Mouse (Mus musculus): ENCODE results near the gene Plekhm2. TPM values are rescaled to one million over a fixed set of nuclear protein-coding genes. Genes with fewer than 3 reads are reported as not detected.

Plekhm2 gene
- polyA plus RNA-seq, 1 experiment from 2014 or later, result 3.0 TPM

- H3K9me3 ChIP-seq (ENCODE audit: control insufficient read depth, low read length), result no peaks in the 10 kb centered on the region
- H3K27ac ChIP-seq (ENCODE audit: low read depth, low read length), result no peak overlapping the region
- ATAC-seq (ENCODE audit: low FRiP score) (no peak), DNase-seq (ENCODE audit: low spot score) (no peak)
- peaks cover 7% of the 10 kb centered on the region; the same call in 1 of the 2 replicates for H3K4me1 ChIP-seq (replicated peaks; ENCODE audit: control insufficient read depth, insufficient read depth, low read length)
- H3K27me3 ChIP-seq (ENCODE audit: control insufficient read depth, insufficient read depth, low read length), result peaks cover 5% of the 10 kb centered on the region; the same call in 1 of the 2 replicates
- H3K4me2 ChIP-seq (replicated peaks; ENCODE audit: low read depth, low read length), result no peak overlapping the region
- 97% methylated on average over 11 of the region's 11 CpGs for WGBS
- no peak overlapping the region for H3K4me3 ChIP-seq (ENCODE audit: low read depth, low read length)
- H3K9ac ChIP-seq (ENCODE audit: low read depth, low read length), result no peak overlapping the region
- no peaks in the 10 kb centered on the region for H3K36me3 ChIP-seq (ENCODE audit: control insufficient read depth, insufficient read depth, low read length)
These were observed 69.6 kb downstream of the Plekhm2 start for GRCm38 (mm10) chr4:141595138-141595537.

GRCm38 (mm10) chr4:141591547-141591946 lies 73.2 kb downstream of the Plekhm2 start:
- Histone ChIP-seq H3K27me3 (ENCODE audit: control insufficient read depth, insufficient read depth, low read length) (no peaks in the 10 kb centered on the region), H3K4me3 (ENCODE audit: low read depth, low read length) (no peak overlapping the region), H3K9me3 (ENCODE audit: control insufficient read depth, low read length) (no peaks in the 10 kb centered on the region), H3K9ac (ENCODE audit: low read depth, low read length) (no peak overlapping the region), H3K27ac (ENCODE audit: low read depth, low read length) (no peak overlapping the region), H3K4me2 (replicated peaks; ENCODE audit: low read depth, low read length) (no peak overlapping the region), H3K36me3 (ENCODE audit: control insufficient read depth, insufficient read depth, low read length) (no peaks in the 10 kb centered on the region), H3K4me1 (replicated peaks; ENCODE audit: control insufficient read depth, insufficient read depth, low read length) (no peaks in the 10 kb centered on the region)
- DNase-seq (ENCODE audit: low spot score) (peak; percentile 47), ATAC-seq (ENCODE audit: low FRiP score) (no peak)
- 23% methylated on average over 3 of the region's 3 CpGs for WGBS

DNA sequence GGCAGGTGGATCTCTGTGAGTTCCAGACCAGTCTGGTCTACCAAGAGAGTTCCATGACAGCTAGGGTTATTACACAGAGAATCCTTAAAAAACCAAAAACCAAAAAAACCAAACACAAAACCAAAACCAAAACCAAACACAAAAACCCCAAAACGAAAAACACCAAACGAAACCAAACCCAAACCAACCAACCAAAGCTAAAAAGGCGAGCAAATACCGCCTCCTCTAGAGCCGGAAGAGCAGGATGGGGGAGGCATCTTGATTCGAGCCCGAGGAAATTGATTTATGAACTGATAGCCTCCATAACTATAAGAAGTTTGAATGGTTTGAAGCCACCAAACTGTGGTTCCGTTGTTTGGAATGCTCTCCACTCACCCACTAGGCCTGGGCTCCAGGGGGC lies 80.8 kb downstream of the Plekhm2 start:
- H3K4me3 ChIP-seq (ENCODE audit: low read depth, low read length), result no peak overlapping the region
- no peak overlapping the region for H3K27ac ChIP-seq (ENCODE audit: low read depth, low read length)
- no peak for ATAC-seq (ENCODE audit: low FRiP score)
- H3K9me3 ChIP-seq (ENCODE audit: control insufficient read depth, low read length), result no peaks in the 10 kb centered on the region
- H3K4me1 ChIP-seq (replicated peaks; ENCODE audit: control insufficient read depth, insufficient read depth, low read length), result no peaks in the 10 kb centered on the region
- DNase-seq (ENCODE audit: low spot score), result no peak
- no peaks in the 10 kb centered on the region for H3K27me3 ChIP-seq (ENCODE audit: control insufficient read depth, insufficient read depth, low read length)
- no peak overlapping the region for H3K9ac ChIP-seq (ENCODE audit: low read depth, low read length)
- WGBS, result 96% methylated on average over 8 of the region's 8 CpGs
- H3K4me2 ChIP-seq (replicated peaks; ENCODE audit: low read depth, low read length), result no peak overlapping the region
- H3K36me3 ChIP-seq (ENCODE audit: control insufficient read depth, insufficient read depth, low read length), result no peaks in the 10 kb centered on the region

- no peaks in the 10 kb centered on the region for H3K36me3 ChIP-seq (ENCODE audit: control insufficient read depth, insufficient read depth, low read length)
These were observed 83.6 kb downstream of the Plekhm2 start for GRCm38 (mm10) chr4:141581051-141581450.

DNA sequence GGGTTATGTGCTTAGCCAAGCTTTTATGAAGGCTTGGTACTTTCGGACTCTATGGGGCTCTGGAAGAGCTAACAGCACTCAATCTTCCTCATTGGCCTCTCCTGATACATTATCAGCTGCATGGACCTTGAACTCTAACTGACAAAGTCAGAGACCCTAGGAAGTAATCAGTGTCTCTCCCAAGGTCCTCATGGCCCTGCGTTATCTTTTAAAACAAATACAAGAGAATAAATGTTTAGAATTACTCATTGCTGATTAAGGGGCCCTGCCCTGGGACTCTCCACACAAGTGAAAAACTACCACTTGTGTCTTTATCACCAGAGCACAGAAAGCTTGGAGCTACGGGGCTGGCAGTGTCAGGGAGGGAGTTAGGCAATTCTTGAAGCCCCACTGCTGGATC lies 85.9 kb downstream of the Plekhm2 start:
- no peak overlapping the region for H3K4me3 ChIP-seq (ENCODE audit: low read depth, low read length)
- H3K4me1 ChIP-seq (replicated peaks; ENCODE audit: control insufficient read depth, insufficient read depth, low read length), result no peaks in the 10 kb centered on the region
- no peak for ATAC-seq (ENCODE audit: low FRiP score)
- H3K9me3 ChIP-seq (ENCODE audit: control insufficient read depth, low read length), result no peaks in the 10 kb centered on the region
- no peak overlapping the region for H3K9ac ChIP-seq (ENCODE audit: low read depth, low read length)
- H3K4me2 ChIP-seq (replicated peaks; ENCODE audit: low read depth, low read length), result no peak overlapping the region
- WGBS, result 86% methylated on average over 3 of the region's 3 CpGs
- H3K27me3 ChIP-seq (ENCODE audit: control insufficient read depth, insufficient read depth, low read length), result no peaks in the 10 kb centered on the region
- no peak overlapping the region for H3K27ac ChIP-seq (ENCODE audit: low read depth, low read length)
- no peaks in the 10 kb centered on the region for H3K36me3 ChIP-seq (ENCODE audit: control insufficient read depth, insufficient read depth, low read length)
- no peak for DNase-seq (ENCODE audit: low spot score)

More at GRCm38 (mm10) chr4:141581051-141581450, 83.6 kb downstream of the Plekhm2 start:
- H3K4me1 ChIP-seq (replicated peaks; ENCODE audit: control insufficient read depth, insufficient read depth, low read length), result no peaks in the 10 kb centered on the region
- no peak for DNase-seq (ENCODE audit: low spot score)
- no peaks in the 10 kb centered on the region for H3K9me3 ChIP-seq (ENCODE audit: control insufficient read depth, low read length)
- ATAC-seq (ENCODE audit: low FRiP score), result no peak
- WGBS, result 86% methylated on average over 13 of the region's 13 CpGs
- H3K27ac ChIP-seq (ENCODE audit: low read depth, low read length), result no peak overlapping the region
- H3K27me3 ChIP-seq (ENCODE audit: control insufficient read depth, insufficient read depth, low read length), result no peaks in the 10 kb centered on the region
- no peak overlapping the region for H3K4me2 ChIP-seq (replicated peaks; ENCODE audit: low read depth, low read length)
- H3K4me3 ChIP-seq (ENCODE audit: low read depth, low read length), result no peak overlapping the region
- H3K9ac ChIP-seq (ENCODE audit: low read depth, low read length), result no peak overlapping the region

- Histone ChIP-seq H3K27ac (ENCODE audit: low read depth, low read length) (no peak overlapping the region), H3K27me3 (ENCODE audit: control insufficient read depth, insufficient read depth, low read length) (no peaks in the 10 kb centered on the region)
- no peak for ATAC-seq (ENCODE audit: low FRiP score)
These were observed 87.8 kb downstream of the Plekhm2 start for GRCm38 (mm10) chr4:141576877-141577276.

DNA sequence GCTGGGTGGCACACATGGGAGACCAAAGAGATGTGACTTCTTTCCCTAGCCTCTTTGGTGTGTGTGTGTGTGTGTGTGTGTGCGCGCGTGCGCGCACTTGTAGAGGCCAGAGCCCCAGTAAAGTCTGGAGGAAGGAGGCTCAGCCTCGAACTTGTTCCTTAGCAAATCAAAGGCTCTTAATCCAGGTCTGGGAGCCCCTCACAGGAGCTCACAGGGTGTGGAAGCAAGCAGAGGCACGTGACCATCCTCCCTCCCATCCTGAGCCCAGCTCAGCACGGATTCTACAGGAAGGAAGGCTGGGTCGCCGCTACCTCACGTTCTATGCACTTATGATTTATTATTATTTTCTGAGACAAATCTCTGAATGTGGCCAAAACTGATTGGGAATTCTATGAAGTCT lies 88.3 kb downstream of the Plekhm2 start:
- Histone ChIP-seq H3K9ac (ENCODE audit: low read depth, low read length) (no peak overlapping the region), H3K36me3 (ENCODE audit: control insufficient read depth, insufficient read depth, low read length) (no peaks in the 10 kb centered on the region), H3K27me3 (ENCODE audit: control insufficient read depth, insufficient read depth, low read length) (no peaks in the 10 kb centered on the region), H3K27ac (ENCODE audit: low read depth, low read length) (no peak overlapping the region), H3K4me1 (replicated peaks; ENCODE audit: control insufficient read depth, insufficient read depth, low read length) (no peaks in the 10 kb centered on the region), H3K9me3 (ENCODE audit: control insufficient read depth, low read length) (no peaks in the 10 kb centered on the region), H3K4me2 (replicated peaks; ENCODE audit: low read depth, low read length) (no peak overlapping the region), H3K4me3 (ENCODE audit: low read depth, low read length) (no peak overlapping the region)
- WGBS, result 78% methylated on average over 11 of the region's 11 CpGs
- no peak for ATAC-seq (ENCODE audit: low FRiP score)
- DNase-seq (ENCODE audit: low spot score), result no peak

More at GRCm38 (mm10) chr4:141576877-141577276, 87.8 kb downstream of the Plekhm2 start:
- H3K4me2 ChIP-seq (replicated peaks; ENCODE audit: low read depth, low read length), result no peak overlapping the region
- 93% methylated on average over 7 of the region's 7 CpGs for whole genome bisulfite sequencing
- DNase-seq (ENCODE audit: low spot score), result no peak
- no peaks in the 10 kb centered on the region for H3K36me3 ChIP-seq (ENCODE audit: control insufficient read depth, insufficient read depth, low read length)
- no peaks in the 10 kb centered on the region for H3K9me3 ChIP-seq (ENCODE audit: control insufficient read depth, low read length)
- no peak overlapping the region for H3K9ac ChIP-seq (ENCODE audit: low read depth, low read length)
- no peak overlapping the region for H3K4me3 ChIP-seq (ENCODE audit: low read depth, low read length)
- H3K4me1 ChIP-seq (replicated peaks; ENCODE audit: control insufficient read depth, insufficient read depth, low read length), result no peaks in the 10 kb centered on the region

Other genes starting within 250 kb of the Plekhm2 start
- gene Clcnkb, start 248.9 kb downstream of the Plekhm2 start, polyA plus RNA-seq (2014; fragmentation: Nextera tagmentation; extraction: Ambion mirVana), result not detected in 2 replicates
- gene Hspb7, start 244.1 kb downstream of the Plekhm2 start, polyA plus RNA-seq (2014; fragmentation: Nextera tagmentation; extraction: Ambion mirVana), result not detected in 2 replicates
- not detected in 2 replicates for gene Srarp, start 228.8 kb downstream of the Plekhm2 start, polyA plus RNA-seq (2014; fragmentation: Nextera tagmentation; extraction: Ambion mirVana)
- 38.9 and 40.4 TPM in 2 replicates for gene Zbtb17, start 220.2 kb downstream of the Plekhm2 start, polyA plus RNA-seq (2014; fragmentation: Nextera tagmentation; extraction: Ambion mirVana)
- gene Spen, start 126.3 kb downstream of the Plekhm2 start, polyA plus RNA-seq (2014; fragmentation: Nextera tagmentation; extraction: Ambion mirVana), result 17.6 and 22.0 TPM in 2 replicates
- gene Fblim1, start 58.8 kb downstream of the Plekhm2 start, polyA plus RNA-seq (2014; fragmentation: Nextera tagmentation; extraction: Ambion mirVana), result 29.1 and 31.1 TPM in 2 replicates
- gene Tmem82, start 46.3 kb downstream of the Plekhm2 start, polyA plus RNA-seq (2014; fragmentation: Nextera tagmentation; extraction: Ambion mirVana), result 0.33 and 0.52 TPM in 2 replicates
- not detected in 2 replicates for gene Slc25a34, start 41.1 kb downstream of the Plekhm2 start, polyA plus RNA-seq (2014; fragmentation: Nextera tagmentation; extraction: Ambion mirVana)
- 1.9 and 2.0 TPM in 2 replicates for gene Rsc1a1, start 20.7 kb upstream of the Plekhm2 start, polyA plus RNA-seq (2014; fragmentation: Nextera tagmentation; extraction: Ambion mirVana)
- gene Ddi2, start 58.5 kb upstream of the Plekhm2 start, polyA plus RNA-seq (2014; fragmentation: Nextera tagmentation; extraction: Ambion mirVana), result 15.0 and 18.9 TPM in 2 replicates
- gene Agmat, start 81.8 kb upstream of the Plekhm2 start, polyA plus RNA-seq (2014; fragmentation: Nextera tagmentation; extraction: Ambion mirVana), result 0.14 TPM in 1 of 2 replicates, not detected in the other
- 4.9 and 5.4 TPM in 2 replicates for gene Dnajc16, start 126.0 kb upstream of the Plekhm2 start, polyA plus RNA-seq (2014; fragmentation: Nextera tagmentation; extraction: Ambion mirVana)
- gene Casp9, start 128.7 kb upstream of the Plekhm2 start, polyA plus RNA-seq (2014; fragmentation: Nextera tagmentation; extraction: Ambion mirVana), result 17.3 and 17.6 TPM in 2 replicates
- not detected in 2 replicates for gene Cela2a, start 161.3 kb upstream of the Plekhm2 start, polyA plus RNA-seq (2014; fragmentation: Nextera tagmentation; extraction: Ambion mirVana)
- gene Ctrc, start 181.5 kb upstream of the Plekhm2 start, polyA plus RNA-seq (2014; fragmentation: Nextera tagmentation; extraction: Ambion mirVana), result not detected in 2 replicates
- 25.0 and 26.1 TPM in 2 replicates for gene Efhd2, start 210.0 kb upstream of the Plekhm2 start, polyA plus RNA-seq (2014; fragmentation: Nextera tagmentation; extraction: Ambion mirVana)

All from hindbrain, embryonic 11.5 days (tissue).